In the genomic region with DNA sequence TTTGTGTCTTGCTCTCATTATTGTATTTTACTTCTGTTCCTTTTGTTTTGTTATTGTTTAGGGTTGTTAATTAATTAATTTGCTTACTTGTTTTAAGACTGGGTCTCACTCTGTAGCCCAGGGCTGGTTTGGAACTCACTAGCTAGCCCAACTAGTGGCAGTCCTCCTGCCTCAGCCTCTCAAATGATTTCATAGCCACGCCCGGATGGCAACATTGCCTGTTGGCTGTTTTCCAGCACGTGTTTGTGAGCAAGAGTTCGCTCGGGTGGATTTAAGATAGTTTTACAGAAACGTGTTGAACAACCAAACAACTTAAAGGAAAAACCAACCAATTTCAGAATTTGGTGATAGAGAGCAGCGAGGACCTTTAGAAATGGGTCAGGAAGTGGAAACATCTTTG, we compare ENCODE assay signal across 8 mouse cellular contexts. TPM values are rescaled to one million over a fixed set of nuclear protein-coding genes. Genes with fewer than 3 reads are reported as not detected.
DNase-seq lines count a peak whose midpoint lies in the region; ATAC-seq and TF ChIP-seq lines count a peak whose summit lies in the region.

No protein-coding gene starts in this region.

- H3K4me2 ChIP-seq in liver, postnatal 0 days (ENCODE audit: low read depth, low read length): 0 out of 2 replicates have a peak overlapping the region, but pooled peaks have one; percentile 75
- peak overlapping the region; percentile 60 for H3K4me2 ChIP-seq in hindbrain, embryonic 11.5 days (replicated peaks; ENCODE audit: low read depth, low read length)
- H3K4me2 ChIP-seq in neural tube, embryonic 12.5 days (replicated peaks): peak overlapping the region; percentile 83

- no peak for TF ChIP-seq EP300 in liver, postnatal 0 days (IDR thresholded peaks at IDR 0.05; ENCODE audit: low read depth)

- ATAC-seq in liver, postnatal 0 days: no peak
- ATAC-seq in hindbrain, embryonic 11.5 days (ENCODE audit: low FRiP score): no peak
- no peak for ATAC-seq in neural tube, embryonic 12.5 days (ENCODE audit: low FRiP score, low read depth)
- no peak for ATAC-seq in megakaryocyte-erythroid progenitor cell, adult 5-6 weeks (replicated peaks; ENCODE audit: low FRiP score, low TSS enrichment, poor library complexity, severe bottlenecking)

- H3K4me3 ChIP-seq in liver, postnatal 0 days (ENCODE audit: low read depth, low read length): peak overlapping the region; percentile 53
- peak overlapping the region; percentile 72 for H3K4me3 ChIP-seq in hindbrain, embryonic 11.5 days (ENCODE audit: low read depth, low read length)
- H3K4me3 ChIP-seq in neural tube, embryonic 12.5 days: peak overlapping the region; percentile 83
- H3K4me3 ChIP-seq in kidney, adult 2 months (ENCODE audit: insufficient read depth, low read depth, low read length): no peak overlapping the region

- 72% methylated on average over 7 of the region's 7 CpGs for WGBS in liver, postnatal 0 days (ENCODE audit: insufficient replicate concordance)
- WGBS in hindbrain, embryonic 11.5 days: 86% methylated on average over 7 of the region's 7 CpGs
- 76% methylated on average over 7 of the region's 7 CpGs for WGBS in neural tube, embryonic 12.5 days
- WGBS in kidney, adult 2 months: 76% methylated on average over 7 of the region's 7 CpGs

- H3K9ac ChIP-seq in liver, postnatal 0 days (replicated peaks): no peak overlapping the region
- H3K9ac ChIP-seq in hindbrain, embryonic 11.5 days (ENCODE audit: low read depth, low read length): no peak overlapping the region; the same call in 1 of the 2 replicates
- H3K9ac ChIP-seq in neural tube, embryonic 12.5 days: peak overlapping the region; percentile 86; the same call in 1 of the 2 replicates

- no peaks in the 10 kb centered on the region for H3K9me3 ChIP-seq in liver, postnatal 0 days (ENCODE audit: low read length)
- no peaks in the 10 kb centered on the region for H3K9me3 ChIP-seq in hindbrain, embryonic 11.5 days (ENCODE audit: control insufficient read depth, low read length)
- no peaks in the 10 kb centered on the region for H3K9me3 ChIP-seq in neural tube, embryonic 12.5 days

- H3K4me1 ChIP-seq in liver, postnatal 0 days (ENCODE audit: insufficient read depth): 0 out of 2 replicates have a peak, but pooled peaks cover 2% of the 10 kb centered on the region
- H3K4me1 ChIP-seq in hindbrain, embryonic 11.5 days (replicated peaks; ENCODE audit: control insufficient read depth, insufficient read depth, low read length): no peaks in the 10 kb centered on the region
- H3K4me1 ChIP-seq in neural tube, embryonic 12.5 days: 0 out of 2 replicates have a peak, but pooled peaks cover 13% of the 10 kb centered on the region
- H3K4me1 ChIP-seq in kidney, adult 2 months (ENCODE audit: control insufficient read depth, insufficient read depth, low read length): no peaks in the 10 kb centered on the region

- no peak for TF ChIP-seq POLR2A in kidney, adult 2 months (IDR thresholded peaks at IDR 0.05; ENCODE audit: low read depth, low read length)

- no peak for DNase-seq in liver, postnatal 0 days
- DNase-seq in liver: no peak
- DNase-seq in cerebellum, postnatal 14 days: peak; percentile 41 to 44
- no peak for DNase-seq in hindbrain, embryonic 11.5 days (ENCODE audit: low spot score)
- DNase-seq in embryo, embryonic 10 days (ENCODE audit: low spot score): no peak
- DNase-seq in kidney, adult 2 months: no peak

- H3K27ac ChIP-seq in liver, postnatal 0 days (ENCODE audit: low read depth): no peak overlapping the region
- H3K27ac ChIP-seq in hindbrain, embryonic 11.5 days (ENCODE audit: low read depth, low read length): no peak overlapping the region
- H3K27ac ChIP-seq in neural tube, embryonic 12.5 days: no peak overlapping the region
- no peak overlapping the region for H3K27ac ChIP-seq in kidney, adult 2 months (ENCODE audit: insufficient read depth, low read depth, low read length)

- H3K36me3 ChIP-seq in liver, postnatal 0 days (replicated peaks; ENCODE audit: insufficient read depth, low read length): no peaks in the 10 kb centered on the region
- H3K36me3 ChIP-seq in hindbrain, embryonic 11.5 days (ENCODE audit: control insufficient read depth, insufficient read depth, low read length): no peaks in the 10 kb centered on the region
- H3K36me3 ChIP-seq in neural tube, embryonic 12.5 days: no peaks in the 10 kb centered on the region
- no peaks in the 10 kb centered on the region for H3K36me3 ChIP-seq in kidney, adult 2 months (ENCODE audit: control insufficient read depth, insufficient read depth, low read length)

- peaks cover 17% of the 10 kb centered on the region; the same call in 1 of the 2 replicates for H3K27me3 ChIP-seq in liver, postnatal 0 days (ENCODE audit: insufficient read depth, low read length)
- no peaks in the 10 kb centered on the region for H3K27me3 ChIP-seq in hindbrain, embryonic 11.5 days (ENCODE audit: control insufficient read depth, insufficient read depth, low read length)
- H3K27me3 ChIP-seq in neural tube, embryonic 12.5 days (replicated peaks): no peaks in the 10 kb centered on the region
- peaks cover 1% of the 10 kb centered on the region; the same call in 1 of the 2 replicates for H3K27me3 ChIP-seq in kidney, adult 2 months (replicated peaks; ENCODE audit: control insufficient read depth, insufficient read depth, low read length)

- no peak for TF ChIP-seq CTCF in liver, postnatal 0 days (IDR thresholded peaks at IDR 0.05; ENCODE audit: low read depth)
- TF ChIP-seq CTCF in kidney, adult 2 months (conservative IDR thresholded peaks at IDR 0.05; ENCODE audit: insufficient read depth, insufficient read length, low read depth, low read length): no peak

RNA-seq across cellular contexts. Expression of gene Akap12, which starts 1.3 kb away (rescaled TPM):
- polyA plus RNA-seq in liver, postnatal 0 days (2015; fragmentation: Nextera tagmentation; extraction: Ambion mirVana): 3.4 and 3.9 TPM in 2 replicates
- 59.3 and 65.9 TPM in 2 replicates for polyA plus RNA-seq in hindbrain, embryonic 11.5 days (2014; fragmentation: Nextera tagmentation; extraction: Ambion mirVana)
- polyA plus RNA-seq in neural tube, embryonic 12.5 days (2016; fragmentation: Nextera tagmentation; extraction: Ambion mirVana): 81.2 and 94.2 TPM in 2 replicates
- total RNA-seq in megakaryocyte-erythroid progenitor cell, adult 5-6 weeks (2014; fragmentation: Nextera tagmentation): 3.9 TPM in 1 of 2 replicates, not detected in the other
- 0.09 TPM in 1 of 2 replicates, not detected in the other for total RNA-seq in megakaryocyte-erythroid progenitor cell, adult 5-6 weeks (2017)
- 5.0 and 6.0 TPM in 2 replicates for polyA plus RNA-seq in kidney, adult 2 months (2012; rRNA removed)

Comparison
In these comparisons a context has a peak if more than half of its experiments do, and no peak if none do; other contexts are left out.
1. DNase-seq: peak in cerebellum, postnatal 14 days (2 of 2); none in liver, postnatal 0 days (single experiment), liver (single experiment), hindbrain, embryonic 11.5 days (single experiment), embryo, embryonic 10 days (single experiment) and kidney, adult 2 months (single experiment).
2. Peak in every context shown above with its lines, with median percentiles within 50 percentile points of each other: H3K4me2 ChIP-seq.